Mouse (Mus musculus) heart, embryonic 13.5 days (tissue): ENCODE results near the gene Slc39a12. TPM values are rescaled to one million over a fixed set of nuclear protein-coding genes. Genes with fewer than 3 reads are reported as not detected.
A peak's percentile ranks its signal among the peaks of the same experiment; 100 is the strongest.

ENCODE experiments used
- ATAC-seq: fragments of 200-750 bp; cut with Nextera tagmentation; 2 replicates; pipeline ENCODE4 v1.8.0; 2017; ENCODE audit warnings: moderate TSS enrichment; ENCODE audit not compliant: insufficient number of reproducible peaks, low FRiP score, low TSS enrichment; ENCODE audit errors: extremely low read depth
- H3K27ac ChIP-seq: fragments of 300-500 bp; sonication (generic); replicated peaks from 2 replicates; pipeline ENCODE4 v1.5.1; 2015; ENCODE audit warnings: moderate library complexity, mild to moderate bottlenecking, inconsistent platforms
- H3K27me3 ChIP-seq: fragments of 300-500 bp; sonication (generic); replicated peaks from 2 replicates; pipeline ENCODE4 v1.6.1; 2015; ENCODE audit warnings: mild to moderate bottlenecking, inconsistent platforms
- H3K36me3 ChIP-seq: fragments of 300-500 bp; sonication (generic); 2 replicates; pipeline ENCODE4 v1.6.1; 2015; ENCODE audit warnings: mild to moderate bottlenecking, inconsistent platforms
- H3K4me1 ChIP-seq: fragments of 300-500 bp; sonication (generic); 2 replicates; pipeline ENCODE4 v1.6.1; 2015; ENCODE audit warnings: inconsistent platforms
- H3K4me2 ChIP-seq: fragments of 300-500 bp; sonication (generic); 2 replicates; pipeline ENCODE4 v1.6.1; 2015; ENCODE audit warnings: inconsistent platforms, mild to moderate bottlenecking, moderate library complexity
- H3K4me3 ChIP-seq: fragments of 300-500 bp; sonication (generic); 2 replicates; pipeline ENCODE4 v1.5.1; 2015; ENCODE audit warnings: moderate library complexity, mild to moderate bottlenecking, inconsistent platforms
- H3K9ac ChIP-seq: fragments of 300-500 bp; sonication (generic); 2 replicates; pipeline ENCODE4 v1.6.1; 2015; ENCODE audit warnings: inconsistent platforms, mild to moderate bottlenecking, moderate library complexity
- H3K9me3 ChIP-seq: fragments of 300-500 bp; sonication (generic); 2 replicates; pipeline ENCODE4 v1.6.1; 2016; ENCODE audit warnings: inconsistent platforms
- WGBS: fragments of 180-500 bp; shearing (Covaris S2); methylation state at CpG from one replicate; pipeline ENCODE4 v1.1.7; 2015; ENCODE audit warnings: mixed read lengths; 5-methylcytosine and 5-hydroxymethylcytosine counted together
- polyA plus RNA-seq: library from polyadenylated mRNA; unstranded; fragments of >200 nt; fragmentation: Nextera tagmentation; extraction: Ambion mirVana; gene quantifications from 2 replicates; pipeline ENCODE4 v1.2.1, GENCODE M21; 2015

Gene Slc39a12
- polyA plus RNA-seq, 1 experiment from 2014 or later = 0.08 TPM

GRCm38 (mm10) chr2:14494132-14494531 lies 106.0 kb downstream of the Slc39a12 start:
- Histone ChIP-seq H3K9me3 (no peaks in the 10 kb centered on the region), H3K27ac (peak overlapping the region; percentile 62; the same call in 1 of the 2 replicates), H3K4me1 (peaks cover 49% of the 10 kb centered on the region), H3K4me2 (no peak overlapping the region), H3K9ac (no peak overlapping the region), H3K4me3 (no peak overlapping the region), H3K36me3 (no peaks in the 10 kb centered on the region), H3K27me3 (no peaks in the 10 kb centered on the region)
- 34% methylated on average over 5 of the region's 5 CpGs for WGBS
- ATAC-seq = no peak

GRCm38 (mm10) chr2:14496150-14496549 lies 108.0 kb downstream of the Slc39a12 start:
- Histone ChIP-seq H3K36me3 (no peaks in the 10 kb centered on the region), H3K9ac (no peak overlapping the region), H3K4me2 (peak overlapping the region; percentile 45), H3K9me3 (no peaks in the 10 kb centered on the region), H3K4me1 (peaks cover 39% of the 10 kb centered on the region), H3K27ac (peak overlapping the region; percentile 89), H3K4me3 (peak overlapping the region; percentile 2; the same call in 1 of the 2 replicates), H3K27me3 (no peaks in the 10 kb centered on the region)
- 14% methylated on average over 2 of the region's 2 CpGs for WGBS
- peak; percentile 37; the same call in 1 of the 2 replicates for ATAC-seq

- Histone ChIP-seq H3K9me3 (no peaks in the 10 kb centered on the region), H3K27me3 (no peaks in the 10 kb centered on the region), H3K4me2 (peak overlapping the region; percentile 2; the same call in 1 of the 2 replicates), H3K27ac (peak overlapping the region; percentile 70), H3K36me3 (no peaks in the 10 kb centered on the region), H3K4me3 (no peak overlapping the region), H3K4me1 (peaks cover 22% of the 10 kb centered on the region), H3K9ac (0 out of 2 replicates have a peak overlapping the region, but pooled peaks have one; percentile 7)
- no peak for ATAC-seq
- 12% methylated on average over 3 of the region's 3 CpGs for WGBS
These were observed 114.4 kb downstream of the Slc39a12 start for GRCm38 (mm10) chr2:14502482-14502881.

- WGBS = 74% methylated on average over 5 of the region's 5 CpGs
- Histone ChIP-seq H3K4me2 (no peak overlapping the region), H3K36me3 (no peaks in the 10 kb centered on the region), H3K4me3 (no peak overlapping the region), H3K27me3 (no peaks in the 10 kb centered on the region), H3K4me1 (peaks cover 8% of the 10 kb centered on the region), H3K9ac (no peak overlapping the region), H3K27ac (no peak overlapping the region), H3K9me3 (0 out of 2 replicates have a peak, but pooled peaks cover 12% of the 10 kb centered on the region)
- ATAC-seq = no peak
These were observed 130.1 kb downstream of the Slc39a12 start for GRCm38 (mm10) chr2:14518237-14518636.

- Histone ChIP-seq H3K36me3 (no peaks in the 10 kb centered on the region), H3K4me3 (no peak overlapping the region), H3K27ac (no peak overlapping the region), H3K9ac (no peak overlapping the region), H3K4me1 (no peaks in the 10 kb centered on the region), H3K9me3 (no peaks in the 10 kb centered on the region), H3K27me3 (no peaks in the 10 kb centered on the region), H3K4me2 (no peak overlapping the region)
- no peak for ATAC-seq
- WGBS = 77% methylated on average over 3 of the region's 3 CpGs
These were observed 146.4 kb downstream of the Slc39a12 start for GRCm38 (mm10) chr2:14534325-14535077.

GRCm38 (mm10) chr2:14535246-14535671 lies 147.1 kb downstream of the Slc39a12 start:
- ATAC-seq = no peak
- Histone ChIP-seq H3K4me3 (no peak overlapping the region), H3K27ac (no peak overlapping the region), H3K4me2 (no peak overlapping the region), H3K9me3 (no peaks in the 10 kb centered on the region), H3K27me3 (no peaks in the 10 kb centered on the region), H3K4me1 (no peaks in the 10 kb centered on the region), H3K36me3 (no peaks in the 10 kb centered on the region), H3K9ac (no peak overlapping the region)
- WGBS = 82% methylated on average over 3 of the region's 3 CpGs

- Histone ChIP-seq H3K4me2 (no peak overlapping the region), H3K27ac (no peak overlapping the region), H3K27me3 (no peaks in the 10 kb centered on the region), H3K9ac (no peak overlapping the region), H3K9me3 (no peaks in the 10 kb centered on the region), H3K4me1 (no peaks in the 10 kb centered on the region), H3K4me3 (no peak overlapping the region), H3K36me3 (no peaks in the 10 kb centered on the region)
- WGBS = 68% methylated on average over 3 of the region's 3 CpGs
- no peak for ATAC-seq
These were observed 149.7 kb downstream of the Slc39a12 start for GRCm38 (mm10) chr2:14537781-14538180.

GRCm38 (mm10) chr2:14543355-14543754 lies 155.2 kb downstream of the Slc39a12 start:
- WGBS = 31% methylated on average over 3 of the region's 3 CpGs
- Histone ChIP-seq H3K4me1 (peaks cover 9% of the 10 kb centered on the region), H3K4me2 (no peak overlapping the region), H3K9ac (no peak overlapping the region), H3K36me3 (no peaks in the 10 kb centered on the region), H3K4me3 (no peak overlapping the region), H3K9me3 (no peaks in the 10 kb centered on the region), H3K27me3 (no peaks in the 10 kb centered on the region), H3K27ac (peak overlapping the region; percentile 24; the same call in 1 of the 2 replicates)
- no peak for ATAC-seq

- Histone ChIP-seq H3K4me1 (peaks cover 11% of the 10 kb centered on the region), H3K27ac (peak overlapping the region; percentile 24; the same call in 1 of the 2 replicates)
These were observed 155.7 kb downstream of the Slc39a12 start for GRCm38 (mm10) chr2:14543773-14544172.

More at GRCm38 (mm10) chr2:14543773-14544172, 155.7 kb downstream of the Slc39a12 start:
- H3K9me3 ChIP-seq = no peaks in the 10 kb centered on the region
- H3K36me3 ChIP-seq = no peaks in the 10 kb centered on the region
- 71% methylated on average over 2 of the region's 2 CpGs for WGBS
- H3K4me2 ChIP-seq = no peak overlapping the region
- H3K9ac ChIP-seq = no peak overlapping the region
- no peak for ATAC-seq
- no peak overlapping the region for H3K4me3 ChIP-seq
- H3K27me3 ChIP-seq = no peaks in the 10 kb centered on the region

Other genes with a start within 250 kb of the Slc39a12 start
- 0.05 and 0.11 TPM in 2 replicates for gene Tmem236, start 213.8 kb upstream of the Slc39a12 start, polyA plus RNA-seq
- gene Mrc1, start 158.9 kb upstream of the Slc39a12 start, polyA plus RNA-seq = 3.8 and 4.9 TPM in 2 replicates
- 9.0 and 9.5 TPM in 2 replicates for gene Cacnb2, start 214.8 kb downstream of the Slc39a12 start, polyA plus RNA-seq